Mouse (Mus musculus): ENCODE data around the gene Ppdpf. TPM values are rescaled to one million over a fixed set of nuclear protein-coding genes. Genes with fewer than 3 reads are reported as not detected.

Ppdpf gene
- polyA plus RNA-seq, 1 experiment: 174 TPM

DNA sequence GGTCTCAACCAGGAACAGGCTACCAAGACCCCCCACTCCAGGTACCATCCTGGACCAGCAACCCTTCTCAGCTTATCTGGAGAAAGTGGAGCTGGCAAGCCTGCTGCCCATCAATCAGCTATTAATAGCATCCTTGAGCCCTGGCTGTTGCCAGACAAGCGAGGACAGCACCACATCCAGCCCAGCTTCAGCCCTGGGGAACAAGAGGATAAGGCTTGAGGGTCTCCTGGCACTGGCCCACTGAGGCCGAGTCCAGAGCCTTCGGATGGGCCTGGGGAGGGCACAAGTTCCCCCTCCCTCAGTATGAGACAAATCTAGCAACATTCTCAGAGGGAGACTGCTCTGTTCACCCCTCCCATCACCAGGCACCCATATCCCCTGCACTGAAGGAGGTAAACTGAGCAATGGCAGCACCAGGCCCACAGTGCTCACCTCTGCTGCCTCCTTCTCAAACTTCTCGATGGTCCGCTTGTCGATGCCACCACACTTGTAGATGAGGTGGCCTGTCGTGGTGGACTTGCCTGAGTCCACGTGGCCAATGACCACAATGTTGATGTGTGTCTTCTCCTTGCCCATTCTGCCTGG, 32.1 kb upstream of the Ppdpf start:
- H3K4me3 ChIP-seq (ENCODE audit: low read depth, low read length): no peak overlapping the region
- WGBS: 72% methylated on average over 8 of the region's 8 CpGs
- H3K4me1 ChIP-seq (ENCODE audit: control insufficient read depth, insufficient read depth, insufficient read length, low read length): no peaks in the 10 kb centered on the region
- TF ChIP-seq CTCF (IDR thresholded peaks at IDR 0.05; ENCODE audit: extremely low read depth, insufficient read length, insufficient replicate concordance, low read depth, low read length) (no peak), POLR2A (IDR thresholded peaks at IDR 0.05; ENCODE audit: low read depth, low read length) (no peak)
- no peaks in the 10 kb centered on the region for H3K36me3 ChIP-seq (ENCODE audit: control insufficient read depth, insufficient read depth, low read length)
- peaks cover 15% of the 10 kb centered on the region for H3K27me3 ChIP-seq (ENCODE audit: control insufficient read depth, insufficient read depth, low read length)
- H3K27ac ChIP-seq (ENCODE audit: insufficient read depth, low read depth, low read length): no peak overlapping the region

DNA sequence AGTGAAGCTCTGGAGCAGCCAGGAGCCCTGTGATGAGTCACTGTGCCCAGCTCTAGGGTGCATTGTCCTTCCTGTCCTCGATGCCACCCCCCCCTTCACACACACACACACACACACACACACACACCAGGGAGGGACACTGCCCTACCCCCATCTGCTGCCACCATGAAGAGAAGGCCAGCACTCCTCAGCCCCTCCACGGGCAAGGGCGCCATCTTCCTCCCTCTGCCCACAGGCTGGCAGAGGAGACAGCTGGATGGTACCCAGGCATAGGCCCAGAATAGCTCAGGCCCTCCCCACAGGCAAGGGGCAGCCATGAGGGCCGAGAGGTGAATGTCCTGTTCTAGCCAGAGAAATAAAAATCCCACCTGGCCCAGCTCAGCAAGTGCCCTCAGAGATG, 31.2 kb upstream of the Ppdpf start:
- no peak overlapping the region for H3K4me3 ChIP-seq (ENCODE audit: low read depth, low read length)
- 71% methylated on average over 4 of the region's 4 CpGs for WGBS
- H3K36me3 ChIP-seq (ENCODE audit: control insufficient read depth, insufficient read depth, low read length): no peaks in the 10 kb centered on the region
- H3K27ac ChIP-seq (ENCODE audit: insufficient read depth, low read depth, low read length): no peak overlapping the region
- no peaks in the 10 kb centered on the region for H3K4me1 ChIP-seq (ENCODE audit: control insufficient read depth, insufficient read depth, insufficient read length, low read length)
- H3K27me3 ChIP-seq (ENCODE audit: control insufficient read depth, insufficient read depth, low read length): peaks cover 10% of the 10 kb centered on the region
- no peak for TF ChIP-seq CTCF (IDR thresholded peaks at IDR 0.05; ENCODE audit: extremely low read depth, insufficient read length, insufficient replicate concordance, low read depth, low read length)
- no peak for TF ChIP-seq POLR2A (IDR thresholded peaks at IDR 0.05; ENCODE audit: low read depth, low read length)

DNA sequence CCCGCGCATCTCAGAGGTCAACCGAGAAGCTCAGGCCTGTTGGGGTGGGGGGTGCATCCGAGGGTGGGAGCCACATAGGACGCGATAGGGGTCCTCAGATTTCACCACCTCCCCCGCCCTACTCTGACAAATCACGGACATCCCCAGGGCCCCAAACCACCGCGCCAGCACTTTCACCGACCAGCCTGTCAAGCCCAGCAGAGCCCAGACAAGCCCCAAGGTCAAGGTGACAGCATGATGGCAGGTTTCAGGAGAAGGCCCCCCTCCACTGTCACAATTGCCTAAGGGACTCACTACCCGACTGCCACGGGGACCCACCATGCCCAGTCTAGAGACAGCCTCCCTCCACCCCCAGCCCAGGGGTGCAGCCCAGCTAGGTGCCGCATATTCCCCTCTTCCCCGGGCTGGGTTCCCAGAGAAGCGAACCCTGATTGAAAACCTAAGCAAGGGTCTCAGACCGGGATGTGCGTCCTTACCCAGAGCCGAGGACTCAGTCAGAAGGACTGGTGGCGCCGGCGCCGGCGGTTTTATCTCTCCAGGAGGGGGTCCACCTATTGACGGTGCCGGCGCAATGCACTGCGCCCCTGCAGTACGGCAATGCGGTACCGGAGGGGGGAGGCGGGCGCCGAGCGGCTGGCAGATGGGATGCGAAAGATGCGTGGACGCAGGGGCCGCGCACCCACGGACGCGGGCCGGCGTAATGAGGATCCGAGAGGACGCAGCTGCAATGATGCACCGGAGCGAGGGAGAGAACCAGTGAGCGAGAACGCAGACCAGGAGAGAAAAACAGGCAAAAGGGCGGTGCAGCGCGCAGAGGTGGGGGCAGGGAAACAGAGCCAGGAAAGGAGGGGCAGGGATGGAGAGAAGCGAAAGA, 30.6 kb upstream of the Ppdpf start, which contains the start of gene Eef1a2:
Gene Eef1a2, minus strand, starts transcription at position 767 of the 874 bp plus-strand sequence.
- Histone ChIP-seq H3K27ac (ENCODE audit: insufficient read depth, low read depth, low read length) (no peak within 1 kb of the TSS), H3K27me3 (ENCODE audit: control insufficient read depth, insufficient read depth, low read length) (peaks cover 10% of the 10 kb centered on the region), H3K4me1 (ENCODE audit: control insufficient read depth, insufficient read depth, insufficient read length, low read length) (no peaks in the 10 kb centered on the region), H3K36me3 (ENCODE audit: control insufficient read depth, insufficient read depth, low read length) (no peaks in the 10 kb centered on the region), H3K4me3 (ENCODE audit: low read depth, low read length) (no peak within 1 kb of the TSS)
- TF ChIP-seq POLR2A (IDR thresholded peaks at IDR 0.05; ENCODE audit: low read depth, low read length): no peak
- no peak for TF ChIP-seq CTCF (IDR thresholded peaks at IDR 0.05; ENCODE audit: extremely low read depth, insufficient read length, insufficient replicate concordance, low read depth, low read length)
- 6% methylated on average over 55 of the region's 55 CpGs for WGBS

DNA sequence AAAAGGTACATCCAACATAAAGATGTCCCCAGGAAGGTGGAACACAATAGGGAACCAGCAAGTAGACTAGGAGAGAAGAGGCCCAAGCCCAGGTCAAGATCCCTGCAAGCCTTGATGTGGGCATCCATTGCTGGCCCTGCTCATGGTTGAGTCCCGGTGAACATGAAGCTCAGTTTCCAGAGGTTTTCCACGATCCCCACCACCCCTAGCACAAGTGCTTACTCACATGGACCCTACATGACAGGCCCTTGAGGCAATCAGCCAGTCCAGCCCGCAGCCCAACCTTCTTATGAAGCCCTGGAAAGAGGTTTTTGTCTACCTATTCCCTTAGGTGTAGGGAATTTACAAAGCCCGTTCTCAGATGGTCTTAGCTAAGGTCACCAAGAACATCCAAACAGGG, 29.9 kb upstream of the Ppdpf start:
- no peaks in the 10 kb centered on the region for H3K4me1 ChIP-seq (ENCODE audit: control insufficient read depth, insufficient read depth, insufficient read length, low read length)
- WGBS: 81% methylated on average over 4 of the region's 4 CpGs

DNA sequence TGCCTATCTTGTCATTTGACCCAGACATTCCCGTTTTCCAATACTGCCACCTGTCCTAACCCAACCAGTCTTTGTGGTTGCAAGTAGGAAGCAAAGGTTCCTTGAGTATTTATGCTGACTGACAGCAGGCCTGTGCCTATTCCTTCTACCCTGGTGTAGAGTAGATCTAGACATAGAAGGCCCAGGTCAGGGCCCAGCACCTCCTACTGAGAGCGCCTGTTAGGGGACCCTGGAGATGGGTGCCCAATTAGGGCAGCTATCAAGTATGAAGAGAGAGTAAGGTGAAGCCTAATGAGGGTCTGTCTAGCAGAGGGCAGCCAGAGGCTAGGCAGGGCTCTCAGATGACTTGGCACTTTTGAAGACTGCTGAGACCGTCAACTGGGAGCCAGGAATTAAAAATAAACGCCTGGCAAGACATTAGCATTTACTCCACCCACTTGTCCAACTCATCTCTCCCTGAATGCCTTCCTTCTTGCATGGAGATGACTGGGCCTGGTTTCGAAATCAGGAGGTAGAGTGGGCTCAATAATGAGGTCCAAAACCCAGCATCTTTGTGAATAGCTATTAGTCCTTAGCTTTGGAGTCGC, 29.2 kb upstream of the Ppdpf start:
- Histone ChIP-seq H3K4me1 (ENCODE audit: control insufficient read depth, insufficient read depth, insufficient read length, low read length) (no peaks in the 10 kb centered on the region), H3K36me3 (ENCODE audit: control insufficient read depth, insufficient read depth, low read length) (no peaks in the 10 kb centered on the region), H3K27me3 (ENCODE audit: control insufficient read depth, insufficient read depth, low read length) (peaks cover 10% of the 10 kb centered on the region), H3K4me3 (ENCODE audit: low read depth, low read length) (no peak overlapping the region), H3K27ac (ENCODE audit: insufficient read depth, low read depth, low read length) (no peak overlapping the region)
- no peak for TF ChIP-seq CTCF (IDR thresholded peaks at IDR 0.05; ENCODE audit: extremely low read depth, insufficient read length, insufficient replicate concordance, low read depth, low read length)
- no peak for TF ChIP-seq POLR2A (IDR thresholded peaks at IDR 0.05; ENCODE audit: low read depth, low read length)
- 70% methylated on average over 6 of the region's 6 CpGs for WGBS

More for the DNA sequence above, 29.9 kb upstream of the Ppdpf start:
- H3K36me3 ChIP-seq (ENCODE audit: control insufficient read depth, insufficient read depth, low read length): no peaks in the 10 kb centered on the region
- no peak overlapping the region for H3K4me3 ChIP-seq (ENCODE audit: low read depth, low read length)
- peaks cover 10% of the 10 kb centered on the region for H3K27me3 ChIP-seq (ENCODE audit: control insufficient read depth, insufficient read depth, low read length)
- no peak for TF ChIP-seq CTCF (IDR thresholded peaks at IDR 0.05; ENCODE audit: extremely low read depth, insufficient read length, insufficient replicate concordance, low read depth, low read length)
- TF ChIP-seq POLR2A (IDR thresholded peaks at IDR 0.05; ENCODE audit: low read depth, low read length): no peak
- H3K27ac ChIP-seq (ENCODE audit: insufficient read depth, low read depth, low read length): no peak overlapping the region

DNA sequence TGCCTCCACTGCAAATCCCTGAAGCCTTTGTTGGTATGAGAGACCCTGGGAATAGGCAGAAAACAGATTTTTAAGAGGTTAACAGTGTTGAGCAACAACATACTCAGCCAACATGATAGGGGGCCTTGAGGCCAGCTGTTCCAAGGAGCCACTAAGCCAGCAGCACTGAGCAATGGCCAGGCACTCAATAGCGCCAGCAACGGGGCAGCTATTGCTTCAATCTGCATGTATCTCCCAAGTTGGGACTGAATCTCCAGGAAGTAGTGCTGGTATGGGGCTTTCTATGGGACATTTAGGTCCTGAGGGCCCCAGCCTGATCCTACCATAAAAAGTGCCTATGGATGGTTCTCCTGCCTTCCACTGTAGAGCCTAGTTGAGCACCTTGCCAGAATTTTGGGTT, 28.6 kb upstream of the Ppdpf start:
- H3K27me3 ChIP-seq (ENCODE audit: control insufficient read depth, insufficient read depth, low read length): peaks cover 10% of the 10 kb centered on the region

DNA sequence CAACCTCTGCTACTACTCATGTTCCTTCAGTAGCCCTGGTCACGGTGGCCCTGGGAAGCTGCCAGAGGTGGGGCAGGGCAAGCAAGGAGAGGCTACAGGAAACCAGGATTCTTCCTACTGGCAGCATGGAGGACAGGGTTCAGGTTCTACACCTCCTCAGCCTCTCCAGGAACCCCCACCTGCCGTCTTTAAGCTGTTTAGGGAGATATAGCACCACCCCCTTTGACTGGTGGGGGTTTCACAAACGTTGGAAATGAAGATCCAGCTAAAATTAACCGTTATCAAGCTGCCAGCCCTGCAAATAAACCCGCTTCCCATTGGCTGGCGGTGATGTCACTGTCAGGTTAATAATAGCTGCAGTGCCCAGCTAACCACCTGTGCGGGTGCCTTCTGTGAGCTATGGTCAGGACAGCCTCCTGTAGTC, 27.9 kb upstream of the Ppdpf start:
- Histone ChIP-seq H3K27ac (ENCODE audit: insufficient read depth, low read depth, low read length) (no peak overlapping the region), H3K36me3 (ENCODE audit: control insufficient read depth, insufficient read depth, low read length) (no peaks in the 10 kb centered on the region), H3K27me3 (ENCODE audit: control insufficient read depth, insufficient read depth, low read length) (peaks cover 10% of the 10 kb centered on the region), H3K4me3 (ENCODE audit: low read depth, low read length) (no peak overlapping the region), H3K4me1 (ENCODE audit: control insufficient read depth, insufficient read depth, insufficient read length, low read length) (no peaks in the 10 kb centered on the region)
- TF ChIP-seq CTCF (IDR thresholded peaks at IDR 0.05; ENCODE audit: extremely low read depth, insufficient read length, insufficient replicate concordance, low read depth, low read length): no peak
- TF ChIP-seq POLR2A (IDR thresholded peaks at IDR 0.05; ENCODE audit: low read depth, low read length): no peak
- WGBS: 35% methylated on average over 7 of the region's 7 CpGs

More for the DNA sequence above, 28.6 kb upstream of the Ppdpf start:
- H3K4me1 ChIP-seq (ENCODE audit: control insufficient read depth, insufficient read depth, insufficient read length, low read length): no peaks in the 10 kb centered on the region
- no peak overlapping the region for H3K27ac ChIP-seq (ENCODE audit: insufficient read depth, low read depth, low read length)
- H3K4me3 ChIP-seq (ENCODE audit: low read depth, low read length): no peak overlapping the region
- TF ChIP-seq CTCF (IDR thresholded peaks at IDR 0.05; ENCODE audit: extremely low read depth, insufficient read length, insufficient replicate concordance, low read depth, low read length) (no peak), POLR2A (IDR thresholded peaks at IDR 0.05; ENCODE audit: low read depth, low read length) (no peak)
- no peaks in the 10 kb centered on the region for H3K36me3 ChIP-seq (ENCODE audit: control insufficient read depth, insufficient read depth, low read length)
- WGBS: 70% methylated on average over 2 of the region's 2 CpGs

Data from small intestine, adult 2 months (tissue).